Mouse (Mus musculus) neutrophil, adult 5-6 weeks (primary cell): ENCODE results near the gene Spry1. TPM values are rescaled to one million over a fixed set of nuclear protein-coding genes. Genes with fewer than 3 reads are reported as not detected.
"Not testable (repeated sequence)": the region's sequence is repeated elsewhere in the genome, so short reads cannot be mapped to it uniquely, and the experiment has no call there.

Experiments
- ATAC-seq: fragments of 151-379, 151-347 bp; 2 replicates; pipeline ENCODE4 v1.8.0; 2017; ENCODE audit warnings: mild to moderate bottlenecking, moderate TSS enrichment; ENCODE audit not compliant: insufficient number of reproducible peaks, poor library complexity, low FRiP score, severe bottlenecking; ENCODE audit errors: extremely low read depth
- total RNA-seq: library from RNA; stranded (forward); fragments of 200-1000 nt; gene quantifications from 2 replicates; pipeline ENCODE4 v1.2.3, GENCODE M21; 2017

Gene Spry1
- 0.58 and 0.74 TPM in 2 replicates for total RNA-seq

- ATAC-seq = peak; percentile 90
These were observed at the start of gene Spry1 for GRCm38 (mm10) chr3:37639690-37640089. Spry1 (plus strand) TSS chr3:37639947.

DNA sequence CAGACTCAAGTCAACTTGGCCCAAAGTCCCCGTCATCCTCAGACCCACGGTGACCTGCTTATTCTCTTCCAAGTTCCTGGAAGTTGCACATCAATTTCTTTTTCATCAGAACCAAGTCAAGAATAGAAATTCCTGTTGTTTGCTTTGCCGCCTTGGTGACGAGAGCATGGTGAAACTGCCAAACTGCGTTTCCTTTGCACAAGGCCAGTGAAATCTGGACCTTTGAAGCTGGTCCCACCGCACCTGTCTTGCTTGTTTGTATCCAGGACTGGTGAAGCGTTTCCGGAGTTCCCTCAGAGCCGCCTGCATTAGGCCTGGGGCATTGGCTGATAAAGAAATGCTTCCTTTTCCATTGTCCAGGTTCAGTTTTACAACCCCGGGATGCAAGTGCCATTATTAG, 44.0 kb upstream of the Spry1 start:
- ATAC-seq = no peak

GRCm38 (mm10) chr3:37596519-37596918, 43.2 kb upstream of the Spry1 start:
- ATAC-seq = no peak

DNA sequence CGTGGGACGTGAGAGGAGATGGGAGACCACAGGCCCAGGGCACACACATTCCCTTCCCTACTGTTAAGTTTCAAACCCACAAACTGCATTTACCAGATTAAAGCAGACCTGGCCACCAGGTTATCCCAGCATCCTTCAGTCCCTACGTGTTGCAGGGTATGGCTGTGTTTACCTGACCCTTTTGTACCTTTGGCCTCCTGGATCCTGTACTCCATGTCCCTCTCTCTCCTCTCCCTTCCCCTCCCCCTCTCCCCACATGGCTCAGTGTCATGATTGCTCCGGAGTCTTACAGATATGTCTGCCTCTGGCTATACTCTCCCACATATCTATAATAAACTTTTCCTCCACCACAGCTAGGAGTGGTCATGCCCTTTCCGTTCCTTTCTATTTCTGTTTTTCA, 42.5 kb upstream of the Spry1 start:
- no peak for ATAC-seq

- not testable (repeated sequence) for ATAC-seq
These were observed 40.1 kb upstream of the Spry1 start for GRCm38 (mm10) chr3:37599641-37600040.

DNA sequence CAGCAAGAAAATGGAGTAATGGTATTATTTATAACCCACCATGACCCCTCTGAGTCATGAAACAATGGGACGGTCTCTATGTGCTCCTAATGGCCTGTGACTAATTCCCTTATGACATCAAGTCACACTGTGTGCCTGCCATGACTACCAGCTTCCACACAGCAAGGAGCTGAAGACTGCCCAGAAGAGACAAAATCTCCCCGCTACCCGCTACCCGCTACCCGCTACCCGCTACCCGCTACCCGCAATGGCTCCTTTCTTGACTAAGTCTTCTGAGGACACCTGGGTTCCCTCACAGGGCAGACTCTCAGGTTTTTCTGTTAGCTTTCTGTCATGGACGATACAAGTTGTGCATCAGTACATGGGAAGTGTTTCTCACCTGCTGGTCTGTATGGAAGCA, 37.4 kb upstream of the Spry1 start:
- no peak for ATAC-seq

DNA sequence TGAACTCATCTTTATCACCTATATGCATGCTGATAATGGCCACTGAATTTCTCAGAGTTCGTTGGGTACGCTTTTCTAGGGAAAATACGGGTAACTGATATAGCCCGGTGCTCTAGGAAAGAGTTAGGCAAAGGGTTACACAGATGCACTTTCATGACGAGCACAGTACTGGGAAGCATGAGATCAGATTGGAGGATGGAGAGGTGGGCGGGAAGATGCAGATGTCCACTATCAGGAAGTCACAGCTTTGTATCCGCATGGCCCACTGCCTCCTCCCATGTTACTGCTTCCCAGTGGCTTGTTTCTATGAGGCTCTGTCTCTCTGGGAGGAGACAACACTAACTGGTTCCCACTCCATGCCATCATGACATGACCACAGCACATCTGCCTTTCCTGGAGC, 36.9 kb upstream of the Spry1 start:
- ATAC-seq = no peak

GRCm38 (mm10) chr3:37603541-37603940, 36.2 kb upstream of the Spry1 start:
- no peak for ATAC-seq

DNA sequence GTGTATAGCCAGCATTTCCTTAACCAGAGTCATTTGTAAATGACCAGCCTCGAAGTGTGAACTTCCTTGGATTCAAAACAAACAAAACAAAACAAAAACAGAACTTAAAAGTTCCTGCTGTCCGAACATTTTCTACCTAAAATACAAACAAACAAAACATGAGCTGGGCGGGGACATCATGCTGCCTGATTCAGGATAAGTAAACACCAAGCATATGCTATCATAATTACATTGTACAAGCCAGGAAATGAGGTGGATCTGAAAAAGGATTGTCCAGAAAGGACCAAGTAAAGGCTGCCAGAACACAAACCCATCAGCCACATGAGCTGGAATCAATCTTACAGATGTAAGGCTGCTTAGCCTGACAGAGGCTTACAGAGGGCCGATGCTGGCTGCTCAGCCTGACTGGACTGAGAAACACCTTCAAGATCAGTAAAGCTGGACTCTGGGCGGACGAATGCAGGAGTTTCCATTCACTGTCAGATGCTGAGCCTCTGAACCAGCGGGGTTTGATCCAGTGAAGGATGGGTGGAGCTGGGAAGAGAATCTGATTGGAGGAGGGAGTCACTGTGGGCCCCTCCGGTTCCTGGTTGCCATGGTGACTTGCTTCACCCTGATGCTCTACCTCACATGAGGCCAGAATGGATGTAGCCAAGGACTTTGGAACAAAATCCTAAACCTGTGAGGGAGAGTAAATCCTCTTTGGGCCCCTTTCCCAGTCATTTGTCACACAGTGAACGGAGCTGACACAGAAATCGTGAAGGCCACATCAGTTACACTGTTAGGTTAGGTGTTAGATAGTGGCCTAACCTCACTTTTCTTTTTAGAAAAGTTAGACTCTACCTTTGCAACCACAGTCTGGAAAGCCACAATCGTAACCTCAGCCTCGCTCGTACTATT, 34.5 kb upstream of the Spry1 start:
- no peak for ATAC-seq

- ATAC-seq = 0 out of 2 replicates have a peak, but pooled peaks have one; percentile 4
These were observed 33.9 kb upstream of the Spry1 start for GRCm38 (mm10) chr3:37605876-37606238.

DNA sequence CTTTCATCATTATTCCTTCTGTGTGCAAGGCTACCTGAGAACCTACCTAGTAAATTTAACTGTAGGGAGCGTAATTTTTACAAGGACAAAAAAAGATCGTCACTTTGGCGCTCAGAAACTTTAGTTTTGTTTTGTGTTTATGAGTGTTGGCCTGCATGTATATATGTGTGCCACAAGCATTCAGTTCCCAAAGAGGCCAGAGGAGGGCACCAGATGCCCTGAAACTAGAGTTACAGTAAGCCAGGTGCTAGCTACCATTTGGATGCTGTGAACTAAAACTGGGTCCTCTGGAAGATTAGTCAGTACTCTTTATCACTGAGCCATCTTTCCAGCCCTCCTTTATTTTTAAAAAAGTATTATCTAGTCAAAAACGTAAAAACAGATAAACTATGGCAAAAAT, 30.8 kb upstream of the Spry1 start:
- ATAC-seq = no peak

DNA sequence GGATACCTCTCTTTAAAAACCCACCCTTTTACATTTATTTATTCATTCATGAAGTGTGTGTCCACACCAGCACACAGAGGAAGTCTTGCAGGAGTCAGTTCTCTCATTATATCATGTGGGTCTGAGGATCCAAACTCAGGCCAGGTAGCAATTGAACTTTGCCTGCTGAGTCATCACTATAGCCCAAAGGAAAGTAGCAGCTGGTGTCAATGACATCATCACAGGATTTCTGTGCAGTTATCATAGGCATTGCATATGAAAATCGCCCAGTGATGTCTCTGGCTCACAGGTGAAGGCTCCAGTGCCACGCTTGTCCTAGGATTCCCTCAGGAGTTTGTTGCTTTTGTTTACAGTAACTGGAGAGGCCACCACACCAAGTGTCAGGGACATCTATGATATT, 29.1 kb upstream of the Spry1 start:
- ATAC-seq = no peak

DNA sequence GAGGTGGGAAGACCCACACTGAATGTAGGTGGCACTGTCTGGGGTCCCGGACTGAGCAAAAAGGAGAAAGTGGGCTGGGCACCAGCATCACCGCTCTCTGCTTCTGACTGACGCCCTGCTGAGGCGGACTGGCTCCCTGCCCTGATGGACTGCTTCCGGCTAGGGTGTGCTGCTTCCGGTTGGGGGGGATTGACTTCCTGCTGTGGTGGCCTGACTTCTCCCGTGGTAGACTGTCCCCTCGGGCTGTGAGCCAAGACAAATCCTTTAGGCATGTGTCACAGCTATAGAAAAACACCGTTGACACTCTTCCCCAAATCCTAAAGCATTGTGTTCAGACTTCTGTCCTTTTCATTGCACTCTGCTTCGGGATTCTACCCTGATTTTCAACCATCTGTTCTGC, 26.0 kb upstream of the Spry1 start:
- 0 out of 2 replicates have a peak, but pooled peaks have one; percentile 51 for ATAC-seq

- ATAC-seq = no peak
These were observed 24.7 kb upstream of the Spry1 start for GRCm38 (mm10) chr3:37614878-37615650.

DNA sequence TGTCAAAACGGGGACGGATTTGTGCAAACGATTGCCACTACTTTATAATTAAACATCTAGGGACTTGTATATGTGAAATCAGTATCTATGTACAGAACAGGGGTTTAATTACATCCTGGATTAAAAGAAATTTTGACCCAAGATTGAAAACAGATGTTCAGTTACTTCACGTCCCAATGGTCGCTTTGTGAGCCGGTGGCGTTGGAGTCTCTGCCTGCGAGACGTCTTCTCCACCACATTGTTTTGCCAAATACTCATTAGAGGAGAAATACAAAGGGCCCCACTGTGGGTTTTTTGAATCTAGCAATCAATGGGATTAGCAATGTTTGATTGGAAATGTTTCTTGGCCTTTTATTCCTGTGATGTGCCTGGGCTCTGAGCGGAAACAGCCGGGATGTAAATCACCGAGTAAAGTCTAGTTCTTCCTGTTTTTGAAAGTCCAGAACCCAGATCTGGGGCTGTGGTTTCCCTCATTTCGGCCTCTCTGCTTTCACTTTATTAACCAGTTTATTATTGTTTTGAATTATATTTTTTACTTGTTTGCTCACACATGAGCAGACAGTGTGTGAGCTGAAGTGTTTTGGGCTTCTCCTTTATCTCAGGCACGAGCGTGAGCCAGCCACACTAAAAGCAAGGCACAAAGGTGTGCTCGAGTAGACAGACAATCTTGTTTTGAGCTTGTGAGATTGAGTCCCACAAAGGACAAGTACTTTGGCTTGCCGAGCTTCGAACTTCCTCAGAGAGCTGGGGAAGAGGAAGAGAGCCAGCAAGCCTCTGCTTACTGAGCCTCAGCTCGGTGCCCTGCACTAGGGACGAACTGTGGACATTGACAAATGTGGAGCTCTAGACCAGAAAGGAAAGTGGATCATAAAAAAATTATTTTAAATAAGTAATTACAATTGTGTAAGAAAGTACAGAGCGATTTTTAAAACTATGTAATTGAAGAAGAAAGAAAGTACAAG, 22.9 kb upstream of the Spry1 start:
- ATAC-seq = 0 out of 2 replicates have a peak, but pooled peaks have one; percentile 17

DNA sequence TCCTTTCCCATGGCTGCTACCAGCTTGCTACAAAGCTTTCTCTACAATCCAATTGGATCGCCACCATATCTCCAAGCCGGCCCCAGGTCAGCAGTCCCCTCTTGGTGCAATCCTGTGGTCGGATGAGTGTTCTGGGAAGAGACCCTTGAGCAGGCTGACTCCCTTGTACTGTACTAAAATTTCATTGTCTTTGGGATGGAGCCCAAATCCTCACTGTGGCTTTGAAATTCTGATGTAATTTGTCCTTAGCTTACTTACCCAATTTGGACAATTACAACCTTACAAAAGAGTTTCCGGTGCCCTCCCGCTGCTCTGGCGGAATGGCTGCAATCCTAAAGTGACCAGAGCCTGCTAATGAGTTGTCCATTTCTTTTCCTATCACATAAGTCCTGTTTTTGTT, 7.5 kb upstream of the Spry1 start:
- ATAC-seq = no peak

GRCm38 (mm10) chr3:37632751-37633150, 7.0 kb upstream of the Spry1 start:
- no peak for ATAC-seq

- no peak for ATAC-seq
These were observed 5.1 kb upstream of the Spry1 start for GRCm38 (mm10) chr3:37634648-37635047.

GRCm38 (mm10) chr3:37636921-37637320, 2.8 kb upstream of the Spry1 start:
- ATAC-seq = no peak
